Comparison of ENCODE assay signal across 12 mouse cellular contexts in genomic region chr14:122882201-122882639, GRCm38 (mm10). TPM values are rescaled to one million over a fixed set of nuclear protein-coding genes. Genes with fewer than 3 reads are reported as not detected.
DNase-seq lines count a peak whose midpoint lies in the region; ATAC-seq and TF ChIP-seq lines count a peak whose summit lies in the region.
"Had no signal": no experiment of that assay in that cellular context is flagged by ENCODE, and none has a peak within 500 bp of the region (broad histone marks: within the 10 kb centered on the region; RNA-seq: fewer than 3 reads in every experiment).

No protein-coding gene starts in this region.

- H3K27me3 ChIP-seq in heart, embryonic 10.5 days (ENCODE audit: insufficient read depth, poor library complexity, severe bottlenecking) = no peaks in the 10 kb centered on the region; the same call in 1 of the 2 replicates
- H3K27me3 ChIP-seq in forebrain, embryonic 10.5 days (ENCODE audit: poor library complexity, severe bottlenecking) = 0 out of 2 replicates have a peak, but pooled peaks cover under 1% of the 10 kb centered on the region
- no peaks in the 10 kb centered on the region for H3K27me3 ChIP-seq in hindbrain, postnatal 0 days (ENCODE audit: insufficient read depth, low read length)
- H3K27me3 ChIP-seq in neural tube, embryonic 14.5 days (ENCODE audit: control insufficient read depth, insufficient read depth, low read length) = no peaks in the 10 kb centered on the region
- H3K27me3 ChIP-seq: Patski had no signal

- no peak overlapping the region for H3K9ac ChIP-seq in hindbrain, postnatal 0 days (replicated peaks; ENCODE audit: low read length)
- H3K9ac ChIP-seq in neural tube, embryonic 14.5 days (replicated peaks; ENCODE audit: low read depth, low read length) = no peak overlapping the region
- H3K9ac ChIP-seq: limb, embryonic 15.5 days had no signal

- no peaks in the 10 kb centered on the region for H3K36me3 ChIP-seq in heart, embryonic 10.5 days
- no peaks in the 10 kb centered on the region for H3K36me3 ChIP-seq in forebrain, embryonic 10.5 days (replicated peaks)
- H3K36me3 ChIP-seq in hindbrain, postnatal 0 days (ENCODE audit: insufficient read depth, low read length) = no peaks in the 10 kb centered on the region
- H3K36me3 ChIP-seq in neural tube, embryonic 14.5 days (ENCODE audit: control insufficient read depth, insufficient read depth, low read length) = no peaks in the 10 kb centered on the region
- H3K36me3 ChIP-seq: limb, embryonic 15.5 days had no signal

- intact Hi-C loops in heart, postnatal 10 days (cut with DNase I) = no loop called here

- no peak for TF ChIP-seq CTCF in hindbrain, postnatal 0 days (IDR thresholded peaks at IDR 0.05; ENCODE audit: low read depth)

- H3K27ac ChIP-seq in heart, embryonic 10.5 days = no peak overlapping the region
- H3K27ac ChIP-seq in forebrain, embryonic 10.5 days = peak overlapping the region; percentile 77
- H3K27ac ChIP-seq in hindbrain, postnatal 0 days = peak overlapping the region; percentile 45
- peak overlapping the region; percentile 2; the same call in 1 of the 2 replicates for H3K27ac ChIP-seq in neural tube, embryonic 14.5 days (ENCODE audit: low read depth, low read length)
- H3K27ac ChIP-seq: kidney, postnatal 0 days; limb, embryonic 15.5 days had no signal

- peak; percentile 57 for ATAC-seq in hindbrain, postnatal 0 days
- ATAC-seq in neural tube, embryonic 14.5 days (ENCODE audit: low read depth) = peak; percentile 62
- ATAC-seq in megakaryocyte-erythroid progenitor cell, adult 5-6 weeks (replicated peaks; ENCODE audit: low FRiP score, low TSS enrichment, poor library complexity, severe bottlenecking) = no peak
- ATAC-seq in inflammation-experienced regulatory T-cells, adult 6 months = no peak
- ATAC-seq: Patski had no signal

- no peaks in the 10 kb centered on the region for H3K9me3 ChIP-seq in heart, embryonic 10.5 days
- H3K9me3 ChIP-seq in forebrain, embryonic 10.5 days = no peaks in the 10 kb centered on the region
- no peaks in the 10 kb centered on the region for H3K9me3 ChIP-seq in hindbrain, postnatal 0 days (ENCODE audit: low read length)
- no peaks in the 10 kb centered on the region for H3K9me3 ChIP-seq in neural tube, embryonic 14.5 days (ENCODE audit: control insufficient read depth, low read length)
- H3K9me3 ChIP-seq: limb, embryonic 15.5 days had no signal

- 83% methylated on average over 9 of the region's 9 CpGs for WGBS in heart, embryonic 10.5 days
- WGBS in forebrain, embryonic 10.5 days = 61% methylated on average over 9 of the region's 9 CpGs
- 33% methylated on average over 9 of the region's 9 CpGs for WGBS in hindbrain, postnatal 0 days
- 37% methylated on average over 9 of the region's 9 CpGs for WGBS in neural tube, embryonic 14.5 days

- H3K4me1 ChIP-seq in heart, embryonic 10.5 days = peaks cover 8% of the 10 kb centered on the region; the same call in 1 of the 2 replicates
- H3K4me1 ChIP-seq in forebrain, embryonic 10.5 days = peaks cover 41% of the 10 kb centered on the region
- peaks cover 17% of the 10 kb centered on the region for H3K4me1 ChIP-seq in hindbrain, postnatal 0 days (ENCODE audit: insufficient read depth, low read length)
- peaks cover 3% of the 10 kb centered on the region; the same call in 1 of the 2 replicates for H3K4me1 ChIP-seq in neural tube, embryonic 14.5 days (ENCODE audit: control insufficient read depth, insufficient read depth, low read length)

- DNase-seq in heart, embryonic 10.5 days (ENCODE audit: low spot score) = peak; percentile 24
- DNase-seq in heart, postnatal 10 days = no peak
- DNase-seq in forebrain, embryonic 10.5 days (ENCODE audit: extremely low spot score, low spot score) = no peak
- DNase-seq in hindbrain, postnatal 0 days (ENCODE audit: low spot score) = peak; percentile 66
- DNase-seq in adrenal gland, adult 2 months = no peak
- DNase-seq: lung, postnatal 4 days had no signal

- H3K4me3 ChIP-seq in heart, embryonic 10.5 days = no peak overlapping the region
- no peak overlapping the region for H3K4me3 ChIP-seq in forebrain, embryonic 10.5 days
- no peak overlapping the region for H3K4me3 ChIP-seq in hindbrain, postnatal 0 days (ENCODE audit: low read length)
- no peak overlapping the region for H3K4me3 ChIP-seq in neural tube, embryonic 14.5 days (ENCODE audit: low read depth, low read length)
- H3K4me3 ChIP-seq: limb, embryonic 15.5 days had no signal

- H3K4me2 ChIP-seq in hindbrain, postnatal 0 days (ENCODE audit: low read depth, low read length) = no peak overlapping the region
- no peak overlapping the region for H3K4me2 ChIP-seq in neural tube, embryonic 14.5 days (ENCODE audit: low read depth, low read length)
- H3K4me2 ChIP-seq: limb, embryonic 15.5 days had no signal

RNA-seq across cellular contexts. Expression of gene Ggact, which starts 31.3 kb away (rescaled TPM):
- 10.8 and 11.0 TPM in 2 replicates for polyA plus RNA-seq in heart, embryonic 10.5 days (2016; fragmentation: Nextera tagmentation; extraction: Ambion mirVana)
- total RNA-seq in heart, postnatal 10 days (2021) = 10 to 100 TPM; 20.0 to 23.4 TPM
- polyA plus RNA-seq in forebrain, embryonic 10.5 days (2016; fragmentation: Nextera tagmentation; extraction: Ambion mirVana) = 5.9 and 7.4 TPM in 2 replicates
- 18.4 and 36.5 TPM in 2 replicates for total RNA-seq in hindbrain, postnatal 0 days (2014; rRNA removed)
- polyA plus RNA-seq in hindbrain, postnatal 0 days (2015; fragmentation: Nextera tagmentation; extraction: Ambion mirVana) = 27.9 and 29.1 TPM in 2 replicates
- 8.2 and 10.4 TPM in 2 replicates for polyA plus RNA-seq in neural tube, embryonic 14.5 days (2014; fragmentation: Nextera tagmentation; extraction: Ambion mirVana)
- 15.9 and 24.0 TPM in 2 replicates for total RNA-seq in megakaryocyte-erythroid progenitor cell, adult 5-6 weeks (2014; fragmentation: Nextera tagmentation)
- total RNA-seq in megakaryocyte-erythroid progenitor cell, adult 5-6 weeks (2017) = 18.0 and 31.5 TPM in 2 replicates
- 10 to 100 TPM; 16.8 to 36.1 (median 27.9) TPM for polyA plus RNA-seq in inflammation-experienced regulatory T-cells, adult 6 months (2017; shearing (Covaris generic))
- total RNA-seq in adrenal gland, adult 2 months (2021) = 10 to 100 TPM; 55.0 to 91.5 TPM
- 34.0 and 36.4 TPM in 2 replicates for polyA plus RNA-seq in adrenal gland, adult 2 months (2012; rRNA removed)

Comparison
In these comparisons a context has a peak if more than half of its experiments do, and no peak if none do; other contexts are left out.
1. DNase-seq: peak in heart, embryonic 10.5 days (single experiment) and hindbrain, postnatal 0 days (single experiment); none in heart, postnatal 10 days (0 of 2), forebrain, embryonic 10.5 days (single experiment) and adrenal gland, adult 2 months (single experiment).
2. ATAC-seq: peak in hindbrain, postnatal 0 days (single experiment) and neural tube, embryonic 14.5 days (single experiment); none in megakaryocyte-erythroid progenitor cell, adult 5-6 weeks (single experiment) and inflammation-experienced regulatory T-cells, adult 6 months (single experiment).